Mouse (Mus musculus): Measurements from ENCODE around the gene P2rx6.

GRCm38 (mm10) chr16:17526223-17526622 is 35.5 kb upstream of the P2rx6 start:
- TF ChIP-seq EP300 (IDR thresholded peaks at IDR 0.05; ENCODE audit: insufficient read depth, low read depth, low read length), result no peak
- TF ChIP-seq POLR2A (IDR thresholded peaks at IDR 0.05; ENCODE audit: insufficient read depth, low read depth, low read length), result no peak
- TF ChIP-seq CTCF (IDR thresholded peaks at IDR 0.05), result no peak
